Mouse (Mus musculus) layer of hippocampus, adult 18-20 months (tissue): ENCODE data around the gene H2-M10.3. TPM values are rescaled to one million over a fixed set of nuclear protein-coding genes. Genes with fewer than 3 reads are reported as not detected.
"Not testable (repeated sequence)": the region's sequence is repeated elsewhere in the genome, so short reads cannot be mapped to it uniquely, and the experiment has no call there.

Experiments used
- DNase-seq, 2 experiments: peaks; one replicate each; pipeline ENCODE4 v3.0.0; 2022; ENCODE audit warnings: low spot score in 2 of 2
- long read RNA-seq: library from polyadenylated mRNA; stranded (forward); transcript quantifications from one replicate; pipeline ENCODE4 v2.0.0, GENCODE M21; 2021
- total RNA-seq, 2 experiments: library from RNA; stranded (reverse); gene quantifications; 2 replicates each; pipeline ENCODE4 v1.2.3; 2021

The H2-M10.3 gene
- total RNA-seq: not detected
- long read RNA-seq: 0 reads

- not testable (repeated sequence) for DNase-seq
These were observed at the start of gene H2-M10.3 for GRCm38 (mm10) chr17:36368317-36368716. H2-M10.3 (minus strand) TSS chr17:36368417.

- DNase-seq: no peak
These were observed 49.2 kb upstream of the H2-M10.3 start for GRCm38 (mm10) chr17:36417416-36417815.

- DNase-seq: no peak
These were observed 47.2 kb upstream of the H2-M10.3 start for GRCm38 (mm10) chr17:36415407-36415806.

DNA sequence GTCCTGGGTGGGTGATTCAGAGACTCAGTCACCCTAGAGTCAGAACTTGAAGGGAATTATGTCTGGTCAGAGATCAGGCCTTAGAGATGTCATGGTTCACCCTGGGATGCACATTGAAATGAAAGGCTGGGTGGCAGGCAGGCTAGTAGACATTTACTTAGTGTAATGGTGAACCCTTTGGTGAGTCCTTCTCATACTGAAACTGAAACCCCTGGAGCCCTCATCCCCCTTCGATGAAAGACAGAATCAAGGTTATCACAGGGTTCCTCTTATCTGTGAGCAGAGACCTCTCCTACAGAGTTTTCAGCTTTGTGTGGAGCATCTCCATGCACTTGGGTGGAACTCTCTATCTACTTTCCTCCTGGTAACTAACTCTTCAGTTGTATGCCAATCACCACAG lies 46.1 kb upstream of the H2-M10.3 start:
- DNase-seq: no peak

DNA sequence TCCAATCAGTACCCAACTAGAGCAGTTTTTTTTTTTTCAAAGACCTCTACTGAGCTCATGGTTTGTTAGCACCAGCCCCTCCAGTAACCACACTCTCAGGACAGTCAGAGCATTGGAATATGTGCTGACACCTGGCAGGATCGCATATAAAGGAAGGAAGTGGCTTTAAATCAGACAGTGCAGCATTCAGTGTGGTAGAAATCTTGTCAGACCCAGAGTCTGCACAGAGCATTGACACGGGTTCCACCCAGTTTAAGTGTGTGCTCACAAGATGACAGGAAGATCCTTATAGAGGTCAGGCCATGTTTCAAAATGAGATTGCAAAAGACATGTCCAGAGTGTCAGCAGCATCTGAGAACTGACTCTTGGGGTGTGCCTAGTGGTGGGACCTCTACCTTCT lies 21.7 kb upstream of the H2-M10.3 start:
- no peak for DNase-seq

- not testable (repeated sequence) for DNase-seq
These were observed 5.8 kb downstream of the H2-M10.3 start for GRCm38 (mm10) chr17:36362404-36362803.

- peak; percentile 11 to 78 for DNase-seq
These were observed 10.7 kb downstream of the H2-M10.3 start for GRCm38 (mm10) chr17:36357512-36357911.

DNA sequence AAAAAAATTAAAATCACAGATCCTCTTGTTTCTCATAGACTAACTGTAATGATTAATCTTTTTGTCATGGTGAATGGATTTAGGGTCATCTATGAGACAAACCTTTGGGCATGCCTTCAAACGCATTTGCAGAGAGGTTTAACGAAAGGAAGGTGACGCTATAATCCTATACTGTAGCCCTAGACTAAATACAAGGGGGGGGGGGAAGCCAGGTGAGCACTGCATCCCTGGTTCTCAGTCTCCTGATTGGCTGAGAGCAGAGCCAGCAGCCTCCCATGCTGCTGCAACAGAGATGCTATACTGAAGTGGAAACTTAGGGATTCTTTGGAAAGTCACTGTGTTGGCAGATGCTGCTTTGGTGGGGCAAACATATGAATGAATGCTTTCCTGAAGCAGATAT lies 12.5 kb downstream of the H2-M10.3 start:
- no peak for DNase-seq

GRCm38 (mm10) chr17:36355343-36355742 lies 12.9 kb downstream of the H2-M10.3 start:
- DNase-seq: peak; percentile 48 to 84

- DNase-seq: no peak
These were observed 42.2 kb downstream of the H2-M10.3 start, which contains the start of gene H2-M10.1 for GRCm38 (mm10) chr17:36326055-36326454. H2-M10.1 (minus strand) TSS chr17:36326155.

DNA sequence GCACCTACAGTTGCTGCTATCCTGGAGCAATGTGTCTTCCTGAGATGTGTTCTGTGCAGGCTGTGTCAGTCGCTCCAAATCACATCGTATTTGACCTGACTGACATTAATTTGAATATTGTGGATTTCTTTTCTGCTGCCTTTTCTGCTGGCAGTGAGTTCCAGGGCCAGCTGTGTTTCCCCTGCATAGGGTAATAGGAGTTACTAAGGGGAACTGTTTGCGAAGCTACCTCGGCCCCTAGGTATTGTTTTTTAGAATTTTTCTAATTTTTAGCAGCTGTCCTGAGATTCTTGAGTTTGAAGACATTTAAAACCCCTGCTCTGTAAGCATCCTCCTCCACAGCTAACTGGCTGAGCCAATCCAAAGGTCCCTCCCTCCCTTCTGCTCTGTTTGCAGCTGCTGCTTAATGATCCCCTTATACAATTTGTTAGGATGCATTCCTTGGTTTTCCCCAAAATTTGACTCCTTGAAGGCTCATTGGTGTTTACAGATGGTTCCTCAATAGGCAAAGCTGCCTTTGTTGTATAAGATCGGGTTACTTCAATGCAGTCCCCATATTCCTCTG lies 52.4 kb downstream of the H2-M10.3 start:
- DNase-seq: no peak

- peak; percentile 75 to 88 for DNase-seq
These were observed 53.1 kb downstream of the H2-M10.3 start for GRCm38 (mm10) chr17:36315041-36315688.

Other genes with a start within 250 kb of the H2-M10.3 start
- gene Gm19684, start 246.7 kb downstream of the H2-M10.3 start, total RNA-seq: not detected
- gene Gm7030, start 239.0 kb downstream of the H2-M10.3 start, total RNA-seq: not detected
- not detected for gene Gm8909, start 199.9 kb downstream of the H2-M10.3 start, total RNA-seq
- gene H2-T3, start 178.1 kb downstream of the H2-M10.3 start, total RNA-seq: not detected
- 10 to 100 TPM; 43.8 to 45.2 TPM for gene Rpp21, start 110.3 kb downstream of the H2-M10.3 start, total RNA-seq
- gene Trim39, start 96.2 kb downstream of the H2-M10.3 start, total RNA-seq: 10 to 100 TPM; 22.0 to 23.3 TPM
- not detected for gene H2-M10.2, start 81.9 kb downstream of the H2-M10.3 start, total RNA-seq
- not detected for gene H2-M10.1, start 42.3 kb downstream of the H2-M10.3 start, total RNA-seq
- not detected for gene H2-M10.4, start 93.9 kb upstream of the H2-M10.3 start, total RNA-seq
- gene H2-M11, start 178.7 kb upstream of the H2-M10.3 start, total RNA-seq: not detected